Mouse (Mus musculus): ENCODE measurements around the gene Rdx. TPM values are rescaled to one million over a fixed set of nuclear protein-coding genes. Genes with fewer than 3 reads are reported as not detected.
A peak's percentile ranks its signal among the peaks of the same experiment; 100 is the strongest.
"Not testable (repeated sequence)": the region's sequence is repeated elsewhere in the genome, so short reads cannot be mapped to it uniquely, and the experiment has no call there.

Rdx gene
- total and polyA plus RNA-seq, 3 experiments, result 8.4 to 120 (median 110) TPM

DNA sequence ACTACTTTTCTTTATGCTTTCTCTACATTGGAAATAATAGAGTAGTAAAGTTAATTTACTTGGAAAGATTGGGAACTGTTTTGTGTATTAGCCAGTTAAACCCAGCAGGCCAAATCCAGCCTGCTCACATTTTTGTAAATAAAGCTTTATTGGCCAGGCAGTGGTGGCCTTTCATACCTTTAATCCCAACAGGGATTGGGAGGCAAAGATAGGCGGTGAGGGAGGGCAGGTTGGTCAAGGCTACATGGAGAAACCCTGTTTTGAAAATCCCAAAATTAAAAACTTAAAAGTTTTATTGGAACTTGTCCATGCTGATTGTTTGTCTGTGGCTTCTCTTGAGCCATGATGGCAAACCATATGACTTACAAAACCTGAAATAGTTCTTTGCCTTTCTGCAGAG is 5.2 kb downstream of the Rdx start:
- DNase-seq, result no peak

DNA sequence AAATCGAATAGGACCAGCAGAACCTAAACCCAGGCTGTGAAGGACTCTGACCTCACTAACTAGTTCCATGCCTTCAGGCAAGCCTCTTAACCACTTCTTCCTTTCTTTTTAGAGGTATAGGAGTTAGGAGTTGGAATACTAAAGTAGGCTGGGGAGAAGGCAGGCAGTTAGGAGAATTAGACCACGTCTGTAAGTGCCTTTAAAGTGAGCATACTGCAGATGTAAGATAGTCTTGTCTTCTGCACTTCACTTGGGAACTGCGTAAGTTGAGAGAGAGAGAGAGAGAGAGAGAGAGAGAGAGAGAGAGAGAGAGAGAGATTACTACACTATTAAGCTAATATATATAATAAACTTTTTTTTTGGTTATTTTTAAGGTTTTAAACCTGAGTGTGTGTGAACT is 8.3 kb downstream of the Rdx start:
- no peak for DNase-seq

DNA sequence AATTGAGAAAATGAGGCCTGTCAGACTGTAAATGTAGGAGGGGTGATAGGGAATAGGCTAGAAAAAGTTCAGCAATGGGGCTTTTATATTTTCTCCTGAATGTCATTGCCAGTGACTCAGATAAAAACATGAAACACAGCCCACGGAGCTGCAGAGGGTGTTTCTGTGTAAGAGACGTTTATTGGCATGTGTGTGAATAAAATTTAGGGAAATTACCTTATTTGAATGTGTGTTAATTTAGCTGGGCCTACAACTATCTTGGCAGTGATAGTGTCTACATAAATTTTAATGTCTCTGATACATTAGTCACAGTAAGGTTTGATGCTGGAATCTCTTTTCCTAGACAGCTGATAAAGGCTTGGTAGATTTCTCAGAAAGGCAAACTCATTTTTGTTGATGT is 12.8 kb downstream of the Rdx start:
- no peak for DNase-seq

DNA sequence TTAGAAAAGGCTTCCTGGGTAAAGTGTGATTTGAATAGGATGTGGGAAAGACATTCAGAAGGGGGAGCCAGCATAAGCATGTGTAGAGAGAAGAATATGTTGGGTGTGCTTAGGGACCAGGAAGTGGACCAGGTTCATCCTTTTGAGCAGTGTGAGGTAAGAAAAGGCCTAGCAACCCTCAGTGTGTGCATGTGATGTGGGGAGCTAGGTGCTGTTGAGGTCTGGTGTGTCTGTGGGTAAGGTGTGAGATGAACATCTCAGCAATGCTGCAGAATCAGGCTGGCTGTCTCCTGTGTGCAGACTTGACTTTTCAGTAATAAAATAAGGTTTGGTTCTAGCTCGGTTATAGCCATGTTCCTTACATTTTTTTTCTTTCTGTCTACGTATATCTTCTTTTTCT is 23.1 kb downstream of the Rdx start:
- no peak for DNase-seq

DNA sequence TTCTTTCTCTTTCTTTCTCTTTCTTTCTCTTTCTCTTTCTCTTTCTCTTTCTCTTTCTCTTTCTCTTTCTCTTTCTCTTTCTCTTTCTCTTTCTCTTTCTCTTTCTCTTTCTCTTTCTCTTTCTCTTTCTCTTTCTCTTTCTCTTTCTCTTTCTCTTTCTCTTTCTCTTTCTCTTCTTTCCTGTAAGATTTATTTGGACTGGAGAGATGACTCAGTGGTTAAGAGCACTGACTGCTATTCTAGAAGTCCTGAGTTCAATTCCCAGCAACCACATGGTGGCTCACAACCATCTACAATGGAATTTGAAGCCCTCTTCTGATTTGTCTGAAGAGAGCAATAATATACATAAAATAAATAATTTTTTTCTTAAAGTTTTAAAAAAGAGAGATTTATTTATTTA is 24.4 kb downstream of the Rdx start:
- DNase-seq, result not testable (repeated sequence)

DNA sequence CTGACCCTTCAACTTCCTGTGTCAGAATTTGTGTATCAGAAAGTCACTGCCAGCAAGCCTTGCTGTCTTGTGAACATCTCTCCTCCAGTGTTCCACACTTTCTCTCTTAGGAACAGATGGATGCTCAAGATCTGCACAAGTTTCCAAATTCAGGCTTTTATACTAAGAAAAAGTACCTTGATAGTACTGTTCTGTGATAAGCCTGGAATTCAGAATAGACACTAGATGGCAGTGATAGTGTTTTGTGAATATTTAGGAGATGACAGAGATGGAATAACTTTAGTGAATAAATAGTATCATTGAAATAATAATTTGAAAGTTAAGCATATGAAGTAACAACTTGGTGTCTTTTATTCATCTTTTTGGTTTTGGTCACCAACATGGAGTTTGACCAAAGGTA is 25.2 kb downstream of the Rdx start:
- DNase-seq, result no peak

DNA sequence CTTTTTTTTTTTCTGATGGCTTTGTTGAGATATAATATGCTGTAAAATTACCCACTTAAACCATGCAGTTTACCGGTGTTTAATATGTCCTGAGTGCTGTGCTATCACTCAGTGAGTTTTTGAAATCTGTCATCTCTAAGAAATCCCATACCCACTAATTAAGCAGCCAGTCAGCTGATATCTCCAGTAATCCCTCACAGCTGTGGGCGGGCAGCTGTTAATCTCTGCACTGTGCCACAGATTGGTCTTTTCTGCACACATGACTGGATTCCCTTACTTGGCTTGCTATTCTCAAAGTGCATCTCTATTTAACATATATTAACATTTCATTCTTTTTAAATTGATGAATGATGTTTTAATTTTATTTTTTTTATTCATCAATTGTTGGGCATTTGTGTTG is 29.1 kb downstream of the Rdx start:
- DNase-seq, result no peak

DNA sequence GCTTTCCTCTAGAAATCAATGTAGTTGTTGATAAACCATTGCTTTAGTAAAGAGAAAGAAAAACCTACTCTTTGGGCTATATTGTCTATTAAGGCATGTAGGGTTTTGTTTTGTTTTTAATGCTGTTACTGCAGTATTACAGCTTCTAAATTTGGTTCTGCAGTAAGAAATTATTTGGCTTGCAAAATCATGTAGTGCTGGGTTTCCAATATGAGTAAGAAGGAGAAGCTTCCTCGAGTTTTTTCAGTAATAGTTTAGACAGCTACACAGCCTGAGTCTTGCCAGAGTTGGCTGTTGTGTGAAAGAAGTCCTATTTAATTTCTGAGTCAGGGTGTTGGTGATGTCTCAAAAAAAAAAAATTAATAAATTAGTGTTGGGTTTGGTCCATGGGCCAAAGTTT is 30.7 kb downstream of the Rdx start:
- no peak for DNase-seq

DNA sequence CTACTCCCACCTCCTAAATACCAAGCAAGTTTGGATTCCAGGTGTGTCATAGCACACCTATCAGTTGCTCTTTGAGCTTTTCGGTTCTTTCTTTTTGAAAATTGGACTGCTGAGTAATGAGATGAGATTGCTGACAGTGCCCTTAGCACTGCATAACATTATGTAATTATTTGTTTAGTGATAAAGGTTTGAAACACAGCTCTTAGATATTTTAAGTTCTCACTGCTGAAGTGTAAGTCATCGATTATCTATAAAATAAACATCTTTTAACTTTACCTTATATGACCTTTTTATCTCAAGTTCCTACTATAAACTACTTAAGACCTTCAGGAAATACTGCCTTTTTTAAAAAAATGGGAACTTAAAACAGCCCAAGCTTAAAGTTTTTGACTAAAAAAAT is 35.0 kb downstream of the Rdx start:
- no peak for DNase-seq

DNA sequence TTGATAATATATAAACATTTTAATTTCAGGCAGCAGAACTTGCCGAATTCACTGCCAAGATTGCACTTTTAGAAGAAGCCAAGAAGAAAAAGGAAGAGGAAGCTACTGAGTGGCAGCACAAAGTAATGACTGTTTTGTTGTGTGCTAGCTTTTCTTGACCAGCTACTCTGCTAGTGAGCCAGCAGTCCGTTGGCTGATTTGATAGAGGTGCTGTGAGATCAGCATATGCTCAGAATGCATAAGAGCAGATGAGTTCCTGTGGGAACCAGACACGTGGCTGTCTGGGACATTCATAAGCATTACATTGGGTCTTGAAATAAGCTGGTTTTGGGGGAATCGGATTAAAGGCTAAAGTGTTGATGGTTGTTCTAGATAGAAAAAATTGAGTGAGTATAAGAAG is 35.4 kb downstream of the Rdx start:
- no peak for DNase-seq

DNA sequence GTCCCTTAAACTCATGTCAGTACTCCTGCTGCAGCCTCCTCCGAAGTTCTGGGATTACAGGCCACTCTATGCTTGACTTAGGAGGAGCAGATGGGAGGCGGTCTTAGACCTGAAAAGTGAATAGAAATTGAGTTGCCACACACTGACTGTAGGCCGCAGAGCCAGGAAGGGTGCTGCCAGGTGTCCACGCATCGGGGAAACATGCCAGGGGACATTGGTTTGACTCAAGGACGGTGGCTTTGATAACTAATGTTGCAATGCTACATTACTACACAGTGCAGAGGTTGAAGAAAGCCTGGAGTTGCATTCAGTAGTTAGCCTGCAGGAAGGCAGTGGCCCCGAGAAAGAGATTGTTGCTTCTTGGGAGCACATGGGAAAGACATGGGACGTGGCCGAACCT is 44.8 kb downstream of the Rdx start:
- peak; percentile 89 for DNase-seq

DNA sequence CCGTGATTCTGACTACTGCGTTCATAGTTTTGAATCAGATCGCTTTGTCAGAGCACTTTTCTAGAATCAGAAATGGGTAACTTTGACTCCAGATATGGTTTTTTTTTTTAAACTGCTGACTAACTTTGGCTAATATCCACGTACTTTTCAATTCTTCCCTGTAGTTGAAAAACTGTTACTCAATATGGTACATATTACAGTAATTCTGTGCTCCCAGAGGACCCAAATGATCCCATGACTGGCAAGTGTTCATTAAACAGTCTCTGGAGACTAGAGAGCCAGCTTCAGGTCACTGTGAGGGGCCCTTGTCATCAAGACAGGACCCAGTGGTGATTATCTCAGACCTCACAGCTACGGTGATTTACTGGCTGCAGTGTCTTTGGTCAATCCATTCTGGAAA is 45.3 kb downstream of the Rdx start:
- DNase-seq, result no peak

DNA sequence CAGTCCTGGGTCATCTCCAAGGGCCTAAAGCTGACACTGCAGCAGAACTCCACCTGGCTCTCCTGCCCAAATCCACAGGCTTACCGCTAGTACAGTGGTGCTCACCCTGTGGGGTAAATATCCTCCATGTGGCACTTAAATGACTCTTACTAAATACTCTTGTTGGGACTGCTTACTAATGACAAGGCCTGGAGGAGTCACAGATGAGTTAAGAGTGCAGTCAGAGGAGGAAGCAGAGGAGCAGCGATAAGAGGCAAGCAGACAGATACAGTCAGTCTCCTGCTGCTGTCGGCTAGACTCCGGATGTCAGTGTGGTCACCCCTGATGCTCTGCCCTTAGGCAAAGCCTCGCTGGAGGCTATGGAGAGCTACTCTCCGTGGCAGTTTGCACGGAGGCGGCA is 46.1 kb downstream of the Rdx start:
- DNase-seq, result no peak

DNA sequence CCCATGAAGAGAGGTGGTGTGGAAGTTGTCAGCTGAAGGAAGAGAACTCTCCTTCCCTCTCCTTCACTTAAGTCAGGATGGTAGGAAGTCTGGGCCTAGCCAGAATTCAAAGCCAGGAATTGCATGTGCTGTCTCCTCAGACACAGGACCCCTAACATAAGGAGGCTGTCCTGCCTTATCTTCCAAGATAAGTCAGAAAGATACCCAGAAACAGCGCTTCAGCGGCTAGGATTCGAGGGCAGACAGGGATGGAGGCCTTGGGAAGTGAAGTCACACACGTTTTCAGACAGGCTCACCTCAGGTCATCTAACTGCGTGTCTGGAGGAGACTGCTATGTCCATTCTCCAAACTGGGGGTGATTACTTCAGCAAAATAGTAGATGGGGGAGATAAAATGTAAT is 47.0 kb downstream of the Rdx start:
- DNase-seq, result peak; percentile 11

DNA sequence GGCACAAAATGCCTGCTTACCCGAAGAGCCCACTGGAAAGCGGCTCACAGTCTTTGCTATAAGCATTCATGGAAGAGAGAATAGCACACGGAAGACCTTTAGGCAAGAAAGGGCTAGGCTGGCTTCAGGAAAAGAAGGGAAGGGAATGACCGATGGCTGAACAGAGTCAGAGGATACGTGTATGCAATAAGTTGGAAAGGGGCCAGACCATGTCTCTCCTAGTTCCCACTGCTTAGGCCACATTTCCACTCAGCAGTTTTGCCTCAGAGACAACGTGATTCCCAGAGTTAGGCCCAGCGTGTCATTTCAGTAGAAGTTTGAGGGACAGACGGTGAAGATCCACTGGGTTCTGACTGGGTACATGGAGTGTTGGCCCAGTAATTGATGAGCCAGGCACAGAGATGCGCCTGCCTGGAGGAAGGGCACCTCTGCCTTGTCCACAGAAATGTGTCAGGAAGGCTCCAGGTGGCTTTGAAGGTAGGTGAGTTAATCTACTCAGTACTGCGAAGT is 47.6 kb downstream of the Rdx start:
- DNase-seq, result peak; percentile 27

DNA sequence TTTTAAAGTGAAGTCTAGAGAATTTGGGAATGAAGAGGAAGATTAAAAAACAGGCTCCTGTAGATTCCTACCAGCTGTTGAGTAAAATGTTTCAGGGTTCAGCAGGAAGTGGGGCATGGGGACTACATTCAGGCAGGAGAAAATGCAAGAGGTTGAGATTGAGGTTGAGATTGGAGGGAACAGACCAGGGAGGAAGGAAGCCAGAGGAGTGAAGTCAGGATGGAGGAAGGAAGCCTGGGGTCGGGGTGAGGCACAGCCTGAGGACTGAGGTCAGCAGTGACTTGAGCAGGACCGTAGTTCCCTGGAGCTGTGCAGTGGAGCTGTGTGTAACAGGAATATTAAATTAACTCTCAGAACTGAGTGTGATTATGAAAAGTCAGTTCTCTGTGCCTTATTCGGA is 48.7 kb downstream of the Rdx start:
- peak; percentile 21 for DNase-seq

DNA sequence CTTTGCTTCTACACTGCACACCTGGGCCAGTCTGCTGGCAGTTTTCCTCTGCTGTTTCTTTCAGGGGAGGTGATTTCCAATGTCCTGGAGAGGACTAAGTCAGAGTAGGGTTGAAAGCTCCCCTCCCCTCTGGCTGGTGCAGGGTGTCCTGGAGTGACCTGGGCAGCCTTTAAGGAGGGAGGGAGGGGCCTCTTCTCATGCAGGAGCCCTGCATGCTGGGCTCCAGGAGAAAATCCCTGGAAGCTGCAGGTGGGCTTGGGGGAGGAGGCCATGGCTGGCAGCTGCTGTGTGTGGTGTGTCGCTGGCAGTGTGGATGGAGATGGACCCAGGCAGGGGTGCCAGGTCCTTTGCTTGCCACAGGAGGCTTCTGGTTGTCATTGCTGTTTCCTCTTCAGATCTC is 50.4 kb downstream of the Rdx start:
- no peak for DNase-seq

DNA sequence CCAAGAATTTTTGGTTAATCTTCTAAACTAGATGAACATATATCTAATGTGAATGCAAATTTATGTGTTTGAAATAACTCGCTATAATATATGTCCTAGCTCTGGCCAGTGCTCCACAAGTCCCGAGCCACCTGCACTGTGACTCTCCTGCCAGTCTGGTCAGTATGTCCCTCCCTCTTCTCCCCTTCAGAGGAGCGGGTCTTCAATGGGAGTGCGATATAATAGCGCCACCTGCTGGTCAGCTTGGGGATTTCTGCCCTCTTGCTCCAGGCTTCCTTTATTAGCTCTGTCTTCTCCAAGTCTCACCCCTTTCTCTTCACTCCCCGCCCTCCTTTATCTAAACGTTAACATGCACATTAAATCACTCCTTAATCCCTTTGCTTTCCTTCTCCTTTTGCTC is 51.6 kb downstream of the Rdx start:
- peak; percentile 83 for DNase-seq

DNA sequence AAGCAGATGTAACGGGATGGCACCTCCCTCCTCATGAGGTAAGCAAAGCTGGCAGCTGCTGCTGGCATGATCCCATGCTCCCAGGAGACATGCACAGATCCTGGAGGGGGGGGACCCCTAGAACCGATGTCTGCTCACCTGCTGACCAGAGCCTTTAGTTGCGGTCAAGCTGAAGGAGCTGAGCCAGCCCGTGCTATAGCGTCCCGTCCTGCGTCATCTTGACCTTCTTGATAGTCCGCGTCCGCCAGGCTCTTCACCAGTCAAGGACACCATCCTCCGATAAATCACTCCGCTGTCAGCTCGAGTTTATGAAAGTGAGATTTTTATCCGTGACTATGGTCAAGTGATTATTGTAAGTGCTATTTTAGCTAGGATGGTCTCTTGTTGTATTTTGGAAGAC is 53.5 kb downstream of the Rdx start:
- DNase-seq, result peak; percentile 77

DNA sequence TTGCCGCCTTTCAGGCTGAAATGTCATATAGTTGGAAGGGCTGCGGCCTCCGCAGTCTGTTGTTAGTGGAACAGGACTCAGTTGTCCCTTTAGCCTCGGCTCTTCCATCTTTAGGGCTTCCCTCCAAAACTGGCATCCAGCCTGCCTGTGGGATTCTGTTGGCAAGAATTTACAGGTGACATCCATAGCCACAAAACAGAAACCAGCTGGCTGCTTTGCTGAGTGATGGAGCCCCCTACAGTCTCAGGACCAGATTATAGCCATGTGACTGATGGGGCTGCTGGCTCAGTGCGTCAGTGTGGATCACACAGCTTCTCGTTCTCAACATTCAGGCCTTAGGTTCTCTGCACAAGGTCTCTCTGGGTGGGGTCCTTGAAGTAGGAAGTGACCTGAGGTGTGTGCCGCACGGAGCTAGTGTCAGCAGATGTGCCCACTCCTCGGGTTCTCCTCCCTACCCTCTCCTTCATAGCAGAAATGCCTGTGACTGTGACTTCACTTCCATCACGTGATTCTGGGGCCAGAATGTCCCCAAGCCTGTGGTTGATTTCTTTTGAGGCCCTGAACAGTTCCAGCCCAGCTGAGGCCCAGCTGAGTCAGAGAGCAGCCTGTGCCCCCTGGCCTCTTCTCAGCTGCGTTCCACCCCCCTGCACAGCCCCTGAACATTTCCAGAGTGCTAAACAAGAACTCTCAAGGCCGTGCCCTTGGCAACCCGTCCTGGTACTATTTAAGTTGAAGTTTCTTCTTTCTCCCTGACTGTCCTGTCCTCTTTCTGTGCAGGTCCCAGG is 55.3 kb downstream of the Rdx start:
- DNase-seq, result peak; percentile 79

DNA sequence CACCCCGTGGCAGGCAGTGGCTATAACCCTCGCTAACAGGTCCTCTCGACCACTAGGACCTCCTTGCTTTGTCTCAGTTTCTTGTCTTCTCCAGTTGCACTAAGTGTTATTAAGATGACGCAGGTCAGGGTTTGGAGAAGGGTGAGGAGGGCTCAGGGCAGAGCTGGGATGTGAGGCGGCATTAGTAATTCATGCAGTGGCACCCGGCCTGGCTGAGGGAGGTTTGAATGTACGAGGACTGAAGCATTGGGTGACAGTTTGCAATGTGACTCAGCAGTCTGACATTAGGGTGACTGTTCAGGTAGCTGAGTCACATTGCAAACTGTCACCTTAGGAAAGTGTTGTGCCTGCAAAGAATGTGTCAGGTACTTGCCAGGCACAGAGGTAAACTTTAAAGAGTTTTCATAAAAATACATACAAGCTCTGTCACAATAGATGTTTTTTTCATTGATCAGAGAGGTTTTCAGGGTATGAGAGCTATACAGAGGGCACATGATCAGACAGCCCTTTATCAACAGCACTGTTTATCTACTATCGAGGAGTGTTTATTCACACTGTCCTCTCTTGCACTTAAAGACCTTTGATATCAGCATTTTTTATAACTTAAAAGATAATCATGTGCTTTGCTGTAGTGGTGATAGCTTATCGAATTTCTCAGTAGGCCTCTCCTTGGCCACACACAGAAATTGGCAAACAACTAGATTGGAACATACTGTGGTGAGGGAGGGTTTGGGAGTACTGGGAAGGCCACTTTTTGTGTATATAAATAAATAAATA is 56.7 kb downstream of the Rdx start:
- DNase-seq, result peak; percentile 60

DNA sequence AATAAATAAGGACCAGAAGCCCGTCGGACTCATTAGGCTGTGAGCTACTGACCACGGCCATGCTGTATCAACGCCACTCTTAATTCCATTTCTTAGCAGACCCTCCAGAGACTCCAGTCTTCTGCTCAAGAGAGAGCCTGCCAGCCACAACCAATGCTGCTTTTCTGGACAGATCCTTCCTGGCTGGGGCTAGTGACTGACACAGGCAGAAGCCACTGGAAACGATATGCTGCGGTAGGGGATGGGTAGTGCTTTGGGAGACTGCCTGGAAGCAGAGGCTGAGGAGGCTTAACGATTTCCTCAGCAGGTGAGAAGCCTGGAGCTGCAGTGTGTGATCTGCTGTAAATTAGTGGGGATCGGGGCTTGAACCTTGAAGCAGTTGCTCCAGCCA is 57.2 kb downstream of the Rdx start:
- DNase-seq, result no peak

DNA sequence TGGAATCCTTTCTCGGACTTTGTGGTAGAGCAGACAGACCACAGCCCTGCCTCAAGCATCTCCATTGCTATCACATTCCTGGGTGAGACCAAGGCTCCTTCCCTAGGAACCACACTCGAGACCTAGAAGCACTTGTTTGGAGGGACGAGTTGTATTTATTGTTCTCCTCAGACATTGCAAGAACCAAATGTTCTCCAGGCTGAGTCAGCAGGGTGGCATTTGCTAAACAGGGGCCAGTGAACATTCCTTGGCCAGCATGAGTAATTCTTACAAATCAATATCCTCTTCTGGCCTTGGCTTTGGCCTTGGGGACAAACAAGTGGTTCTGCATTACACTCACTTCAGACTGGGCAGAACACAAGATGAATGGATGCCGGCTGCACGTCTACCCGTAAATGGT is 58.5 kb downstream of the Rdx start:
- peak; percentile 87 for DNase-seq

DNA sequence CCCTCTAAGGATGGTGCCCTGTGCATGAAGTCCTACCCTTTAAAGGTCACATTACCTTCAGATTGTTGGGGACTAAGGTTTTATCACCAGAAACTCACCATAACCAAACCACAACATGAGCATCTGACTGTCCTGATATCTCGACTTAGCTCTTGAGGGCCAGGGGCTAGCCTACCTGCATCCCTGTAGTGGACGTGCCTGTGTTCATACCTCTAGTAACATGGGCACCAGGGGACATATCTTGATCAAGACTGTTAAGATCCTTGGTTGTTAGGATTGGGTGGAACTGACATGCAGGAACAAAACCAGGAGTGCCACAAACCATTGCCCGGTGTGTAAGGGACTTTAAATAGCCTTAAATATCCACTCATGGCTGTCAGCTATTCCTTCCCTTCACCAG is 60.2 kb downstream of the Rdx start:
- DNase-seq, result no peak
